Mouse (Mus musculus): ENCODE results near the gene Atoh8.

GRCm38 (mm10) chr6:72200595-72201256 lies 34.7 kb downstream of the Atoh8 start:
- TF ChIP-seq POLR2A (IDR thresholded peaks at IDR 0.05; ENCODE audit: borderline replicate concordance, extremely low read depth, insufficient read depth, insufficient read length, poor library complexity, severe bottlenecking) (no peak), CTCF (IDR thresholded peaks at IDR 0.05; ENCODE audit: borderline replicate concordance, extremely low read depth, insufficient read depth, insufficient read length) (no peak)
